Mouse (Mus musculus): ENCODE results near the gene Nat8f4. TPM values are rescaled to one million over a fixed set of nuclear protein-coding genes. Genes with fewer than 3 reads are reported as not detected.
"Not testable (repeated sequence)": the region's sequence is repeated elsewhere in the genome, so short reads cannot be mapped to it uniquely, and the experiment has no call there.

The Nat8f4 gene
- polyA plus RNA-seq, 1 experiment from 2014 or later, result 1.9 TPM

GRCm38 (mm10) chr6:85884311-85884710 is 20.4 kb downstream of the Nat8f4 start:
- Histone ChIP-seq H3K9ac (ENCODE audit: low read depth, low read length) (no peak overlapping the region), H3K4me3 (ENCODE audit: low read depth, low read length) (no peak overlapping the region)
- ATAC-seq (replicated peaks; ENCODE audit: low FRiP score), result no peak

GRCm38 (mm10) chr6:85883246-85883645 is 21.4 kb downstream of the Nat8f4 start:
- ATAC-seq (replicated peaks; ENCODE audit: low FRiP score); H3K4me3 ChIP-seq (ENCODE audit: low read depth, low read length): not testable (repeated sequence)

More at GRCm38 (mm10) chr6:85884311-85884710, 20.4 kb downstream of the Nat8f4 start:
- DNase-seq (ENCODE audit: low spot score), result no peak
- H3K27me3 ChIP-seq (replicated peaks; ENCODE audit: control insufficient read depth, insufficient read depth, low read length), result no peaks in the 10 kb centered on the region
- H3K4me2 ChIP-seq, result no peak overlapping the region
- no peak overlapping the region for H3K27ac ChIP-seq (ENCODE audit: low read depth, low read length)
- WGBS, result 75% methylated on average over 1 of the region's 1 CpGs
- peaks cover 3% of the 10 kb centered on the region; the same call in 1 of the 2 replicates for H3K9me3 ChIP-seq (ENCODE audit: control insufficient read depth, low read length)
- H3K36me3 ChIP-seq (ENCODE audit: control insufficient read depth, insufficient read depth, low read length), result no peaks in the 10 kb centered on the region
- H3K4me1 ChIP-seq (replicated peaks; ENCODE audit: control insufficient read depth, insufficient read depth, low read length), result no peaks in the 10 kb centered on the region

GRCm38 (mm10) chr6:85869006-85869405 is 35.7 kb downstream of the Nat8f4 start, which contains the start of gene Nat8f2:
Nat8f2 (minus strand) TSS chr6:85869158.
- not testable (repeated sequence) for H3K4me3 ChIP-seq (ENCODE audit: low read depth, low read length); H3K9me3 ChIP-seq (ENCODE audit: control insufficient read depth, low read length); H3K36me3 ChIP-seq (ENCODE audit: control insufficient read depth, insufficient read depth, low read length); H3K9ac ChIP-seq (ENCODE audit: low read depth, low read length); H3K4me2 ChIP-seq; H3K27me3 ChIP-seq (replicated peaks; ENCODE audit: control insufficient read depth, insufficient read depth, low read length); H3K4me1 ChIP-seq (replicated peaks; ENCODE audit: control insufficient read depth, insufficient read depth, low read length); DNase-seq (ENCODE audit: low spot score); ATAC-seq (replicated peaks; ENCODE audit: low FRiP score); H3K27ac ChIP-seq (ENCODE audit: low read depth, low read length)
- WGBS, result 79% methylated on average over 5 of the region's 5 CpGs

More at GRCm38 (mm10) chr6:85883246-85883645, 21.4 kb downstream of the Nat8f4 start:
- WGBS, result 87% methylated on average over 9 of the region's 9 CpGs
- H3K9me3 ChIP-seq (ENCODE audit: control insufficient read depth, low read length); H3K27me3 ChIP-seq (replicated peaks; ENCODE audit: control insufficient read depth, insufficient read depth, low read length); H3K4me1 ChIP-seq (replicated peaks; ENCODE audit: control insufficient read depth, insufficient read depth, low read length); H3K9ac ChIP-seq (ENCODE audit: low read depth, low read length); H3K27ac ChIP-seq (ENCODE audit: low read depth, low read length); DNase-seq (ENCODE audit: low spot score); H3K4me2 ChIP-seq; H3K36me3 ChIP-seq (ENCODE audit: control insufficient read depth, insufficient read depth, low read length): not testable (repeated sequence)

GRCm38 (mm10) chr6:85867726-85868690 is 36.7 kb downstream of the Nat8f4 start:
- Histone ChIP-seq H3K36me3 (ENCODE audit: control insufficient read depth, insufficient read depth, low read length) (no peaks in the 10 kb centered on the region), H3K9me3 (ENCODE audit: control insufficient read depth, low read length) (no peaks in the 10 kb centered on the region), H3K9ac (ENCODE audit: low read depth, low read length) (no peak overlapping the region), H3K4me2 (no peak overlapping the region), H3K27me3 (replicated peaks; ENCODE audit: control insufficient read depth, insufficient read depth, low read length) (no peaks in the 10 kb centered on the region), H3K4me3 (ENCODE audit: low read depth, low read length) (no peak overlapping the region), H3K4me1 (replicated peaks; ENCODE audit: control insufficient read depth, insufficient read depth, low read length) (no peaks in the 10 kb centered on the region), H3K27ac (ENCODE audit: low read depth, low read length) (no peak overlapping the region)
- DNase-seq (ENCODE audit: low spot score) (no peak), ATAC-seq (replicated peaks; ENCODE audit: low FRiP score) (no peak)
- WGBS, result 65% methylated on average over 8 of the region's 8 CpGs

- ATAC-seq (replicated peaks; ENCODE audit: low FRiP score); H3K9me3 ChIP-seq (ENCODE audit: control insufficient read depth, low read length); H3K36me3 ChIP-seq (ENCODE audit: control insufficient read depth, insufficient read depth, low read length); H3K4me2 ChIP-seq; H3K27me3 ChIP-seq (replicated peaks; ENCODE audit: control insufficient read depth, insufficient read depth, low read length); H3K4me1 ChIP-seq (replicated peaks; ENCODE audit: control insufficient read depth, insufficient read depth, low read length); DNase-seq (ENCODE audit: low spot score); H3K27ac ChIP-seq (ENCODE audit: low read depth, low read length); H3K9ac ChIP-seq (ENCODE audit: low read depth, low read length); H3K4me3 ChIP-seq (ENCODE audit: low read depth, low read length): not testable (repeated sequence)
- WGBS, result 38% methylated on average over 1 of the region's 1 CpGs
These were observed 37.7 kb downstream of the Nat8f4 start for GRCm38 (mm10) chr6:85866995-85867394.

- H3K9ac ChIP-seq (ENCODE audit: low read depth, low read length); H3K4me1 ChIP-seq (replicated peaks; ENCODE audit: control insufficient read depth, insufficient read depth, low read length); H3K27me3 ChIP-seq (replicated peaks; ENCODE audit: control insufficient read depth, insufficient read depth, low read length); H3K4me3 ChIP-seq (ENCODE audit: low read depth, low read length); H3K4me2 ChIP-seq; H3K27ac ChIP-seq (ENCODE audit: low read depth, low read length); DNase-seq (ENCODE audit: low spot score); ATAC-seq (replicated peaks; ENCODE audit: low FRiP score); H3K36me3 ChIP-seq (ENCODE audit: control insufficient read depth, insufficient read depth, low read length); H3K9me3 ChIP-seq (ENCODE audit: control insufficient read depth, low read length): not testable (repeated sequence)
- WGBS, result 82% methylated on average over 3 of the region's 3 CpGs
These were observed 38.5 kb downstream of the Nat8f4 start for GRCm38 (mm10) chr6:85866166-85866565.

- not testable (repeated sequence) for ATAC-seq (replicated peaks; ENCODE audit: low FRiP score); H3K4me3 ChIP-seq (ENCODE audit: low read depth, low read length)
These were observed 39.6 kb downstream of the Nat8f4 start for GRCm38 (mm10) chr6:85864900-85865639.

GRCm38 (mm10) chr6:85863840-85864239 is 40.8 kb downstream of the Nat8f4 start:
- Histone ChIP-seq H3K9ac (ENCODE audit: low read depth, low read length) (no peak overlapping the region), H3K4me2 (no peak overlapping the region), H3K27me3 (replicated peaks; ENCODE audit: control insufficient read depth, insufficient read depth, low read length) (no peaks in the 10 kb centered on the region), H3K27ac (ENCODE audit: low read depth, low read length) (no peak overlapping the region), H3K36me3 (ENCODE audit: control insufficient read depth, insufficient read depth, low read length) (no peaks in the 10 kb centered on the region), H3K4me3 (ENCODE audit: low read depth, low read length) (no peak overlapping the region), H3K9me3 (ENCODE audit: control insufficient read depth, low read length) (no peaks in the 10 kb centered on the region), H3K4me1 (replicated peaks; ENCODE audit: control insufficient read depth, insufficient read depth, low read length) (no peaks in the 10 kb centered on the region)
- no peak for ATAC-seq (replicated peaks; ENCODE audit: low FRiP score)
- no peak for DNase-seq (ENCODE audit: low spot score)
- WGBS, result 88% methylated on average over 2 of the region's 2 CpGs

More at GRCm38 (mm10) chr6:85864900-85865639, 39.6 kb downstream of the Nat8f4 start:
- not testable (repeated sequence) for H3K27ac ChIP-seq (ENCODE audit: low read depth, low read length); H3K9me3 ChIP-seq (ENCODE audit: control insufficient read depth, low read length); H3K27me3 ChIP-seq (replicated peaks; ENCODE audit: control insufficient read depth, insufficient read depth, low read length); H3K9ac ChIP-seq (ENCODE audit: low read depth, low read length); H3K36me3 ChIP-seq (ENCODE audit: control insufficient read depth, insufficient read depth, low read length); DNase-seq (ENCODE audit: low spot score); H3K4me1 ChIP-seq (replicated peaks; ENCODE audit: control insufficient read depth, insufficient read depth, low read length); H3K4me2 ChIP-seq
- 60% methylated on average over 5 of the region's 7 CpGs for WGBS
